ENCODE assay signal across 21 mouse cellular contexts in the genomic region with DNA sequence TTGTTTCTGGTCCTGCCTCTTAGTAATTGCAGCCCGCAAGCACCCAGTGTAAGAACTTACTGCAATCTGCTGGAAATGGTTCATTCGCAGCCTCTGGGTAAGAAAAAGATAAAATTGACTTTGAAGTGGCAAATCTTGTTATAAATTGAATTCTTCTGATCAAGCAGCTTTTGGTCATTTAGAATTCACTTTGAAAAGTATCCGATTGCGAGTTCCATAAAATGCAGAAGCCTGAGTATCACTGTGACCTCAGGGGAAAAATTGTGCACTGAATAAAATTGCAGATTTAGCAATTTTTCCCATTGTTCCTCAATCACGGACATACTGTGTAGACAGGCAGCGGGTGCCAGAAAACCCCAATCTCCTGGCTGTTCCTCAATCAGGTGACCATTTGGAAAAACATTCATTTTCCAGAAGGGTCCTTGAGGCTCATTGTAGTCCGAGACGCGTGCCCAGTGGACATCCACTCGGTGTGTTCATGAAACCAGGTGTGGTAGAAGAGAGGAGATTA.
DNase-seq lines count a peak whose midpoint lies in the region; ATAC-seq lines count a peak whose summit lies in the region.
"Had no signal": no experiment of that assay in that cellular context is flagged by ENCODE, and none has a peak within 500 bp of the region (broad histone marks: within the 10 kb centered on the region; RNA-seq: fewer than 3 reads in every experiment).

No protein-coding gene starts in this region.

- WGBS in hindbrain, embryonic 13.5 days: 78% methylated on average over 10 of the region's 10 CpGs
- WGBS in hindbrain, embryonic 12.5 days: 87% methylated on average over 10 of the region's 10 CpGs
- 63% methylated on average over 10 of the region's 10 CpGs for WGBS in midbrain, embryonic 15.5 days
- 81% methylated on average over 10 of the region's 10 CpGs for WGBS in midbrain, embryonic 13.5 days

- no peak overlapping the region for H3K4me3 ChIP-seq in hindbrain, embryonic 13.5 days
- H3K4me3 ChIP-seq in hindbrain, embryonic 12.5 days: no peak overlapping the region
- H3K4me3 ChIP-seq in midbrain, embryonic 15.5 days: no peak overlapping the region
- no peak overlapping the region for H3K4me3 ChIP-seq in midbrain, embryonic 13.5 days (replicated peaks)
- H3K4me3 ChIP-seq: forebrain, embryonic 10.5 days; forebrain, embryonic 13.5 days; hindbrain, embryonic 15.5 days; intestine, embryonic 15.5 days had no signal

- no peaks in the 10 kb centered on the region for H3K27me3 ChIP-seq in hindbrain, embryonic 13.5 days
- H3K27me3 ChIP-seq in hindbrain, embryonic 12.5 days: no peaks in the 10 kb centered on the region
- no peaks in the 10 kb centered on the region for H3K27me3 ChIP-seq in midbrain, embryonic 15.5 days (replicated peaks)
- H3K27me3 ChIP-seq in midbrain, embryonic 13.5 days: no peaks in the 10 kb centered on the region
- H3K27me3 ChIP-seq: CH12.LX; forebrain, embryonic 13.5 days; hindbrain, embryonic 15.5 days; intestine, embryonic 15.5 days; Patski had no signal

- peak; percentile 42 to 44 for DNase-seq in cerebellum, postnatal 10 days
- no peak for DNase-seq in cerebellum, postnatal 25 days
- DNase-seq: adrenal gland, postnatal 10 days; adrenal gland, postnatal 36 days; cerebellum, adult 11 months; cerebellum, adult 2 months; cerebellum, adult 9-11 months; gastrocnemius, postnatal 25 days; kidney, adult 11 months had no signal

- 0 out of 2 replicates have a peak, but pooled peaks cover 8% of the 10 kb centered on the region for H3K4me1 ChIP-seq in hindbrain, embryonic 13.5 days (replicated peaks)
- H3K4me1 ChIP-seq in hindbrain, embryonic 12.5 days: no peaks in the 10 kb centered on the region
- H3K4me1 ChIP-seq in midbrain, embryonic 15.5 days: no peaks in the 10 kb centered on the region
- no peaks in the 10 kb centered on the region for H3K4me1 ChIP-seq in midbrain, embryonic 13.5 days (replicated peaks)
- H3K4me1 ChIP-seq: forebrain, embryonic 10.5 days; forebrain, embryonic 13.5 days; hindbrain, embryonic 15.5 days; intestine, embryonic 15.5 days had no signal

- no peaks in the 10 kb centered on the region for H3K36me3 ChIP-seq in hindbrain, embryonic 13.5 days
- no peaks in the 10 kb centered on the region for H3K36me3 ChIP-seq in hindbrain, embryonic 12.5 days
- no peaks in the 10 kb centered on the region for H3K36me3 ChIP-seq in midbrain, embryonic 15.5 days (replicated peaks)
- H3K36me3 ChIP-seq in midbrain, embryonic 13.5 days: no peaks in the 10 kb centered on the region
- H3K36me3 ChIP-seq: forebrain, embryonic 10.5 days; G1E; hindbrain, embryonic 15.5 days; intestine, embryonic 15.5 days had no signal

- no peaks in the 10 kb centered on the region for H3K9me3 ChIP-seq in hindbrain, embryonic 13.5 days
- H3K9me3 ChIP-seq in hindbrain, embryonic 12.5 days (replicated peaks): no peaks in the 10 kb centered on the region
- H3K9me3 ChIP-seq in midbrain, embryonic 15.5 days: no peaks in the 10 kb centered on the region
- no peaks in the 10 kb centered on the region for H3K9me3 ChIP-seq in midbrain, embryonic 13.5 days
- H3K9me3 ChIP-seq: forebrain, embryonic 10.5 days; forebrain, embryonic 13.5 days; hindbrain, embryonic 15.5 days; intestine, embryonic 15.5 days had no signal

- H3K9ac ChIP-seq in hindbrain, embryonic 13.5 days: no peak overlapping the region
- H3K9ac ChIP-seq in hindbrain, embryonic 12.5 days: no peak overlapping the region
- H3K9ac ChIP-seq in midbrain, embryonic 15.5 days: no peak overlapping the region
- H3K9ac ChIP-seq in midbrain, embryonic 13.5 days (replicated peaks): no peak overlapping the region
- H3K9ac ChIP-seq: forebrain, embryonic 13.5 days; hindbrain, embryonic 15.5 days; intestine, embryonic 15.5 days had no signal

- ATAC-seq in hindbrain, embryonic 13.5 days (ENCODE audit: low FRiP score): no peak
- no peak for ATAC-seq in hindbrain, embryonic 12.5 days (ENCODE audit: low FRiP score)
- ATAC-seq in midbrain, embryonic 15.5 days (replicated peaks): peak; percentile 66; the same call in 1 of the 2 replicates
- ATAC-seq in midbrain, embryonic 13.5 days: no peak
- ATAC-seq: forebrain, embryonic 13.5 days; intestine, embryonic 15.5 days; Patski had no signal

- peak overlapping the region; percentile 35; the same call in 1 of the 2 replicates for H3K27ac ChIP-seq in hindbrain, embryonic 13.5 days
- no peak overlapping the region for H3K27ac ChIP-seq in hindbrain, embryonic 12.5 days
- peak overlapping the region; percentile 65; the same call in 1 of the 2 replicates for H3K27ac ChIP-seq in midbrain, embryonic 15.5 days
- no peak overlapping the region for H3K27ac ChIP-seq in midbrain, embryonic 13.5 days
- H3K27ac ChIP-seq: forebrain, embryonic 10.5 days; forebrain, embryonic 13.5 days; hindbrain, embryonic 15.5 days; intestine, embryonic 15.5 days had no signal

- no peak overlapping the region for H3K4me2 ChIP-seq in hindbrain, embryonic 13.5 days
- no peak overlapping the region for H3K4me2 ChIP-seq in hindbrain, embryonic 12.5 days (replicated peaks)
- H3K4me2 ChIP-seq in midbrain, embryonic 15.5 days: no peak overlapping the region
- H3K4me2 ChIP-seq in midbrain, embryonic 13.5 days (replicated peaks): no peak overlapping the region
- H3K4me2 ChIP-seq: forebrain, embryonic 13.5 days; heart, embryonic 11.5 days; hindbrain, embryonic 15.5 days; intestine, embryonic 15.5 days had no signal

Comparison
In these comparisons a context has a peak if more than half of its experiments do, and no peak if none do; other contexts are left out.
1. DNase-seq: peak in cerebellum, postnatal 10 days (2 of 2); none in cerebellum, postnatal 25 days (0 of 2).
2. H3K27ac ChIP-seq: peak in hindbrain, embryonic 13.5 days (single experiment) and midbrain, embryonic 15.5 days (single experiment); none in hindbrain, embryonic 12.5 days (single experiment) and midbrain, embryonic 13.5 days (single experiment).